Mouse (Mus musculus) embryonic facial prominence, embryonic 10.5 days (tissue): Measurements from ENCODE around the gene Slc17a5. TPM values are rescaled to one million over a fixed set of nuclear protein-coding genes. Genes with fewer than 3 reads are reported as not detected.
A peak's percentile ranks its signal among the peaks of the same experiment; 100 is the strongest.
"Not testable (repeated sequence)": the region's sequence is repeated elsewhere in the genome, so short reads cannot be mapped to it uniquely, and the experiment has no call there.

Experiments used
- DNase-seq: peaks from one replicate; pipeline ENCODE4 v3.0.0-alpha.2; 2017; ENCODE audit warnings: low spot score
- H3K27ac ChIP-seq: fragments of 300-500 bp; sonication (generic); replicated peaks from 2 replicates; pipeline ENCODE4 v1.5.1; 2016; ENCODE audit warnings: mild to moderate bottlenecking
- H3K27me3 ChIP-seq: fragments of 300-500 bp; sonication (generic); replicated peaks from 2 replicates; pipeline ENCODE4 v1.6.1; 2016; ENCODE audit warnings: low read depth, mild to moderate bottlenecking; ENCODE audit not compliant: poor library complexity, severe bottlenecking
- H3K36me3 ChIP-seq: fragments of 300-500 bp; sonication (generic); replicated peaks from 2 replicates; pipeline ENCODE4 v1.6.1; 2016; ENCODE audit warnings: mild to moderate bottlenecking, moderate library complexity
- H3K4me1 ChIP-seq: fragments of 300-500 bp; sonication (generic); 2 replicates; pipeline ENCODE4 v1.6.1; 2016
- H3K4me3 ChIP-seq: fragments of 300-500 bp; sonication (generic); 2 replicates; pipeline ENCODE4 v1.5.1; 2016; ENCODE audit warnings: mild to moderate bottlenecking, moderate library complexity
- H3K9me3 ChIP-seq: fragments of 300-500 bp; sonication (generic); 2 replicates; pipeline ENCODE4 v1.6.1; 2016; ENCODE audit warnings: mild to moderate bottlenecking
- WGBS: fragments of 180-500 bp; shearing (Covaris S2); methylation state at CpG from one replicate; pipeline ENCODE4 v1.1.7; 2016; 5-methylcytosine and 5-hydroxymethylcytosine counted together
- polyA plus RNA-seq: library from polyadenylated mRNA; unstranded; fragments of >200 nt; fragmentation: Nextera tagmentation; extraction: Ambion mirVana; gene quantifications from 2 replicates; pipeline ENCODE4 v1.2.1, GENCODE M21; 2016

The Slc17a5 gene
- polyA plus RNA-seq, 1 experiment from 2014 or later = 11.2 TPM

- H3K4me1 ChIP-seq = peaks cover 35% of the 10 kb centered on the region
- no peaks in the 10 kb centered on the region for H3K27me3 ChIP-seq
- no peaks in the 10 kb centered on the region for H3K9me3 ChIP-seq
- no peak overlapping the region for H3K27ac ChIP-seq
- H3K36me3 ChIP-seq = no peaks in the 10 kb centered on the region
- H3K4me3 ChIP-seq = no peak overlapping the region
- WGBS = 76% methylated on average over 11 of the region's 11 CpGs
- DNase-seq = no peak
These were observed 81.7 kb downstream of the Slc17a5 start for GRCm38 (mm10) chr9:78506002-78506721.

DNA sequence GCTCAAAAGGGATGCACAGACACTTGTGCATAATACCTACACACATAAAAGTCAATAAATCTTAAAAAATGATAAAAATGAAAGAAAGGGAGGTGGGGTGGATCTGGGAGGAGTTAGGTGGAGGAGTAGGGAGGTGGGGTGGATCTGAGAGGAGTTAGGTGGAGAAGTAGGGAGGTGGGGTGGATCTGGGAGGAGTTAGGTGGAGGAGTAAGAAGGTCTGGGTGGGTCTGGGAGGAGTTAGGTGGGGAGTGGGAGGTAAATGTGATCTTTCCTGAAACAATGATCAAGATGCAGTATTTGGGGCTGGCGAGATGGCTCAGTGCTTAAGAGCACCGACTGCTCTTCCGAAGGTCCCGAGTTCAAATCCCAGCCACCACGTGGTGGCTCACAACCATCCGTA is 82.6 kb downstream of the Slc17a5 start:
- Histone ChIP-seq H3K9me3 (no peaks in the 10 kb centered on the region), H3K4me1 (peaks cover 35% of the 10 kb centered on the region), H3K27me3 (no peaks in the 10 kb centered on the region), H3K4me3 (no peak overlapping the region), H3K27ac (no peak overlapping the region), H3K36me3 (no peaks in the 10 kb centered on the region)
- 95% methylated on average over 6 of the region's 6 CpGs for WGBS
- DNase-seq = no peak

DNA sequence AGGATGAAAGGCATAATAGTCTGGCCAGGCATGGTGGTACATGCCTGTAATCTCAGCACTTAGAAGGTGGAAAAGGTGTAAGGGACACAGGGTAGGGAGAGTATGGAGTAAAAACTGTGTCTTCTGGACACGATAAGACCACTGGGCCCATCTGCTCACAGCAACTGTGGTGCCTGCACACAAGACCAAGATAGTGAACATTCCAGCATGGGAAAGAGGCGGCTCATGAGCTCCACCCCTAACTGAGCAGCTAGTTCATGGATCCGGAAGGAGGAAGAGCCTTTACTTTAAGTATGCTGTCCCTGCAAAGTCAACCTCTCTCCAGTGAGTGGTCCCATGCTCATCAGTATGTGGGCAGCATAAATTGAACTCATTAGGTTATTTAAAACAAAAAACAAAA is 83.2 kb downstream of the Slc17a5 start:
- 82% methylated on average over 3 of the region's 3 CpGs for WGBS
- no peak overlapping the region for H3K4me3 ChIP-seq
- H3K36me3 ChIP-seq = no peaks in the 10 kb centered on the region
- no peak for DNase-seq
- peaks cover 35% of the 10 kb centered on the region for H3K4me1 ChIP-seq
- peak overlapping the region; percentile 92 for H3K27ac ChIP-seq
- no peaks in the 10 kb centered on the region for H3K27me3 ChIP-seq
- no peaks in the 10 kb centered on the region for H3K9me3 ChIP-seq

DNA sequence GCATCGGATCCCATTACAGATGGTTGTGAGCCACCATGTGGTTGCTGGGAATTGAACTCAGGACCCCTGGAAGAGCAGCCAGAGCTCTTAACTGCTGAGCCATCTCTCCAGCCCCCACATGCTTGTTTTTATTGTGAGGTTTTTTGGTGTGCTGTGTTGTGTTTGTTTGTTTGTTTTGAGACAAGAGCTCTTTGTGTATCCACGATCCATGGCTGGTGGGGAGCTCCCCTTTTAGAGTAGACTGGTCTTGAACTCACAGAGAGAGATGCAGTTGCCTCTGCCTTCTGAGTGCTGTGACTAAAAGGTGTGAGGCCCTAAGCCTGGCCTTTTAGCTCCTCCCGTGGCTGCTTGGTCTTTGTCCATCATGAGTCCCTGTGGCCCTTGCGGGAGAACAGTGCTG is 83.7 kb downstream of the Slc17a5 start:
- H3K36me3 ChIP-seq = no peaks in the 10 kb centered on the region
- WGBS = 64% methylated on average over 4 of the region's 4 CpGs
- H3K27me3 ChIP-seq = no peaks in the 10 kb centered on the region
- H3K27ac ChIP-seq = peak overlapping the region; percentile 92
- H3K4me3 ChIP-seq = no peak overlapping the region
- DNase-seq = no peak
- peaks cover 35% of the 10 kb centered on the region for H3K4me1 ChIP-seq
- no peaks in the 10 kb centered on the region for H3K9me3 ChIP-seq

DNA sequence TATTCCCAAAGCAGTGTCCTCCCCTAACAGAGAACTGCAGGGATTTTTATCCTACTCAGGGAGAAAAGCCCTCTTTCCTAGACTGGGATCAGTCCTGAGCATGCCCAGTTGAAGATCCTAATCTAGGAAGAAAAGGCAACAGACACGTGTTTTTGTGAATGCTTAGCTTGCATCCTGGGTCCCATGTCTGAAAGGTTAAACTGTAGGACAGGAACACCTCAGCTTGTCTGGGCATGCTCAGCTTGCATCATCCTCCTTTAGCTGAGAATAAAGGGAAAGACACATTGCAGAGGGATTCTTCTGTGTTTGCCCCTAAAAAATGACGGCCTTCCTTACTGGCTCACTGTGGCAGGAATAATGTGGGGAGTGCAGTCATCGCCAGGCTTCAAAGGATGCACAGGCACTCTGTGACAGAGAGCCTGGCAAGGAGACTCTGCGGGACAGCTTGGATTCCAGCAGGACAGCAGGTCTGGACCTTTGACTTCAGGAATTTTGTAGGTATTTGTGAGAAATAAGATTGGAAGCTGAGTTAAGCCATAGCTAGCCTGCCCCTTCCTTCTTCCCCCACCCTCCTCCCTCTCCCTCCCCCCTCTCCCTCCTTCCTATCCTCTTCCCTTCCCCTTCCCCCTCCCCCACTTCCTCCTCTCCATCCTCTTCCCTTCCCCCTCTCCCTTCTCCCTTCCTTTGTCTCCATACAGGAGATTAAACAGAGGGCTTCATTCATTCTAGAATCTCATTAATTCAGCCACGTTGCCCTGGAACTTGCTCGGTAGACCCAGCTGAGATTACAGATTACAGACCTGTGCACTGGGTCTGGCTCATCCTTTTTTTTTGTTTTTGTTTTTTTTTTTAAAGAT is 84.4 kb downstream of the Slc17a5 start:
- H3K4me1 ChIP-seq = peaks cover 35% of the 10 kb centered on the region
- H3K36me3 ChIP-seq = no peaks in the 10 kb centered on the region
- peak; percentile 67 for DNase-seq
- peak overlapping the region; percentile 41 for H3K4me3 ChIP-seq
- 2% methylated on average over 6 of the region's 6 CpGs for WGBS
- H3K27ac ChIP-seq = peak overlapping the region; percentile 92
- H3K27me3 ChIP-seq = no peaks in the 10 kb centered on the region
- no peaks in the 10 kb centered on the region for H3K9me3 ChIP-seq

GRCm38 (mm10) chr9:78501284-78501683 is 86.6 kb downstream of the Slc17a5 start:
- Histone ChIP-seq H3K27ac (no peak overlapping the region), H3K4me1 (peaks cover 34% of the 10 kb centered on the region), H3K27me3 (no peaks in the 10 kb centered on the region), H3K4me3 (no peak overlapping the region), H3K9me3 (no peaks in the 10 kb centered on the region), H3K36me3 (no peaks in the 10 kb centered on the region)
- no peak for DNase-seq
- WGBS = 82% methylated on average over 4 of the region's 4 CpGs

- no peak for DNase-seq
- no peak overlapping the region for H3K27ac ChIP-seq
- no peak overlapping the region for H3K4me3 ChIP-seq
- no peaks in the 10 kb centered on the region for H3K36me3 ChIP-seq
- no peaks in the 10 kb centered on the region for H3K27me3 ChIP-seq
- WGBS = 63% methylated on average over 3 of the region's 3 CpGs
- peaks cover 29% of the 10 kb centered on the region for H3K4me1 ChIP-seq
- H3K9me3 ChIP-seq = no peaks in the 10 kb centered on the region
These were observed 87.5 kb downstream of the Slc17a5 start for GRCm38 (mm10) chr9:78500386-78500785.

GRCm38 (mm10) chr9:78493171-78493570 is 94.7 kb downstream of the Slc17a5 start:
- Histone ChIP-seq H3K27ac (no peak overlapping the region), H3K36me3 (no peaks in the 10 kb centered on the region), H3K4me3 (no peak overlapping the region), H3K9me3 (no peaks in the 10 kb centered on the region), H3K27me3 (no peaks in the 10 kb centered on the region), H3K4me1 (peaks cover 10% of the 10 kb centered on the region)
- WGBS = 92% methylated on average over 7 of the region's 7 CpGs
- no peak for DNase-seq

GRCm38 (mm10) chr9:78492254-78492653 is 95.6 kb downstream of the Slc17a5 start:
- 92% methylated on average over 3 of the region's 3 CpGs for WGBS

DNA sequence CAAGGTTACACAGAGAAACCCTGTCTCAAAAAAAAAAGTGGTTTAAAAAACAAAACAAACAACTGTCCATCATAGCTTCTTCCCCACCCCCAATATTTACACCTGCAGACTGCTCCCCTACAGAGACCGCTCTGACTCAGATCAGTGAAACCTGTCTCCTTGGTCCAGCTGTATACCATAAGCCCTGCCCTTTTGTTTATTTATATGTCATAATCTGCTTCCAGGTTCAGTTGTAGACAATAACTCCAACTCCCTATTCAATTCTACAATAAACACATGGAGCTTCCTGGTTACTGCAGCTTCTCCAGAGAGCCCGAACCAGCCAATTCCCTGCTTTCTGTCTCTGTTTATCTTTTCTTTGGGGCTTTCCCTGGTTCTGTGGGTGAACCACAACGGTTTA is 96.7 kb downstream of the Slc17a5 start:
- Histone ChIP-seq H3K4me3 (no peak overlapping the region), H3K4me1 (peaks cover 10% of the 10 kb centered on the region), H3K36me3 (no peaks in the 10 kb centered on the region), H3K9me3 (no peaks in the 10 kb centered on the region), H3K27ac (no peak overlapping the region), H3K27me3 (no peaks in the 10 kb centered on the region)
- WGBS = 84% methylated on average over 3 of the region's 3 CpGs
- no peak for DNase-seq

More at GRCm38 (mm10) chr9:78492254-78492653, 95.6 kb downstream of the Slc17a5 start:
- Histone ChIP-seq H3K27ac (no peak overlapping the region), H3K9me3 (no peaks in the 10 kb centered on the region), H3K4me1 (peaks cover 10% of the 10 kb centered on the region), H3K36me3 (no peaks in the 10 kb centered on the region), H3K27me3 (no peaks in the 10 kb centered on the region), H3K4me3 (no peak overlapping the region)
- no peak for DNase-seq

- Histone ChIP-seq H3K4me1 (peaks cover 10% of the 10 kb centered on the region), H3K36me3 (no peaks in the 10 kb centered on the region), H3K27ac (peak within 1 kb of the TSS; percentile 80), H3K27me3 (no peaks in the 10 kb centered on the region), H3K4me3 (peak within 1 kb of the TSS; percentile 57), H3K9me3 (no peaks in the 10 kb centered on the region)
- peak; percentile 69 for DNase-seq
- WGBS = 5% methylated on average over 19 of the region's 20 CpGs
These were observed 98.9 kb downstream of the Slc17a5 start, which contains the start of gene Eef1a1 for GRCm38 (mm10) chr9:78488890-78489420. Eef1a1 (minus strand) TSS chr9:78489151.

DNA sequence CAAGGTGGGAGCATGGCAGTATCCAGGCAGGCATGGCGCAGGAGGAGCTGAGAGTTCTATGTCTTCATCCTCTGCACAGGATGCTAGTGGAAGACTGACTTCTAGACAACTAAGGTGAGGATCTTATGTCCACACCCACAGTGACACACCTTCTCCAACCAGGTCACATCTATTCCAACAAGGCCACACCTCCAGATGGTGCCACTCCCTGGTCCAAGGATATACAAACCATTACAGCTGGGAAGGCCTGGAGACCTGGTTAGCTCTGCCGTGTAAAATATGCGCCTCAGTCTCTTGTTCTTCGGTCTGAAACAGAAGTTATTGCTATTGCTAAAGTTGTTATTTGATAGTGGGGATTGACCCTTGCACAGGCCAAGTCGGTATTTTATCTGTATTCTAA is 99.8 kb downstream of the Slc17a5 start:
- not testable (repeated sequence) for H3K27me3 ChIP-seq, H3K9me3 ChIP-seq, H3K36me3 ChIP-seq, H3K4me3 ChIP-seq, H3K27ac ChIP-seq, H3K4me1 ChIP-seq, DNase-seq
- 92% methylated on average over 5 of the region's 5 CpGs for WGBS
